9 mouse cellular contexts compared by ENCODE assay signal in the genomic region with DNA sequence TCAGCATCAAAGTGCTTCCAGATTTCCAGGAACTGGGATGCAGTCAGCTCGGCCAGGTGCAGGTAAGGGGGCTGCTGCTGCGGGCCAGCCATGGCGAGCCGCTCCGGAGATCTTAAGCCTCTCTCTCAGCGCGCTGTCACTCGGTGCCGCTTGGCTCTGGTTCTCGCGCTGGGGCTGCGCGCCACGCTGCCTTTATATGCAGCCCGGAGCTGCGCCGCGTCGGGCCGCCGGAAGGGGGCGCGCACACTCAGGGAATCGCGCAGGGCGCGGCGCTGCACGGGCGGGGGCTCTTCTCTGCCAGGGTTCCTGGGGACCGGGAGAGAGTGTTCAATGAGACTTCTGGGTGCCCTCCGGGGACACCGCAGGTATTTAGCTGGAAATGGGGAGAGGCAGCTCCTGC. TPM values are rescaled to one million over a fixed set of nuclear protein-coding genes. Genes with fewer than 3 reads are reported as not detected.
DNase-seq lines count a peak whose midpoint lies in the region; ATAC-seq lines count a peak whose summit lies in the region.
"Had no signal": no experiment of that assay in that cellular context is flagged by ENCODE, and none has a peak within 500 bp of the region (broad histone marks: within the 10 kb centered on the region; RNA-seq: fewer than 3 reads in every experiment).

A gene (minus strand): TSS at position 165 of the 400 bp plus-strand sequence.

- peaks cover 31% of the 10 kb centered on the region for H3K27me3 ChIP-seq in heart, embryonic 11.5 days (ENCODE audit: control insufficient read depth, insufficient read depth, low read length)
- peaks cover 25% of the 10 kb centered on the region for H3K27me3 ChIP-seq in intestine, embryonic 16.5 days (replicated peaks; ENCODE audit: control insufficient read depth, insufficient read depth, low read length)
- peaks cover 41% of the 10 kb centered on the region for H3K27me3 ChIP-seq in midbrain, embryonic 12.5 days
- H3K27me3 ChIP-seq in stomach, embryonic 14.5 days (ENCODE audit: control insufficient read depth, insufficient read depth, low read length) = peaks cover 20% of the 10 kb centered on the region; the same call in 1 of the 2 replicates

- intact Hi-C loops in heart, postnatal 25 days (cut with DNase I) = no loop called here
- intact Hi-C loops in left cerebral cortex, postnatal 36 days (cut with DNase I) = loop anchor here (1.0 kb wide), 1 partner anchor 310 kb away; no protein-coding TSS in a partner anchor

- H3K4me3 ChIP-seq in heart, embryonic 11.5 days (ENCODE audit: low read depth, low read length) = peak within 1 kb of the TSS; percentile 10; the same call in 1 of the 2 replicates
- no peak within 1 kb of the TSS for H3K4me3 ChIP-seq in intestine, embryonic 16.5 days (ENCODE audit: low read length)
- H3K4me3 ChIP-seq in midbrain, embryonic 12.5 days = peak within 1 kb of the TSS; percentile 27
- H3K4me3 ChIP-seq in stomach, embryonic 14.5 days (ENCODE audit: low read depth, low read length) = no peak within 1 kb of the TSS

- no peak within 1 kb of the TSS for H3K27ac ChIP-seq in heart, embryonic 11.5 days (ENCODE audit: low read depth, low read length)
- no peak within 1 kb of the TSS for H3K27ac ChIP-seq in intestine, embryonic 16.5 days (ENCODE audit: low read length)
- H3K27ac ChIP-seq in midbrain, embryonic 12.5 days (replicated peaks) = no peak within 1 kb of the TSS
- no peak within 1 kb of the TSS for H3K27ac ChIP-seq in stomach, embryonic 14.5 days (ENCODE audit: low read length)

- H3K9ac ChIP-seq in heart, embryonic 11.5 days (ENCODE audit: low read depth, low read length) = no peak within 1 kb of the TSS
- no peak within 1 kb of the TSS for H3K9ac ChIP-seq in intestine, embryonic 16.5 days (ENCODE audit: low read depth, low read length)
- H3K9ac ChIP-seq in midbrain, embryonic 12.5 days (replicated peaks) = peak within 1 kb of the TSS; percentile 49; the same call in 1 of the 2 replicates
- no peak within 1 kb of the TSS for H3K9ac ChIP-seq in stomach, embryonic 14.5 days (replicated peaks; ENCODE audit: low read depth, low read length)

- 3% methylated on average over 33 of the region's 33 CpGs for WGBS in heart, embryonic 11.5 days (ENCODE audit: insufficient replicate concordance)
- WGBS in intestine, embryonic 16.5 days = under 1% methylated on average over 33 of the region's 33 CpGs
- WGBS in midbrain, embryonic 12.5 days = under 1% methylated on average over 33 of the region's 33 CpGs
- under 1% methylated on average over 33 of the region's 33 CpGs for WGBS in stomach, embryonic 14.5 days

- no peak for DNase-seq in heart, postnatal 25 days (ENCODE audit: low spot score)
- peak; percentile 90 to 93 for DNase-seq in cerebellum, postnatal 36 days
- peak; percentile 44 to 62 for DNase-seq in frontal cortex, postnatal 25 days (ENCODE audit: low spot score in 2 of 2)
- DNase-seq in left cerebral cortex, postnatal 36 days (ENCODE audit: low spot score in 2 of 2) = peak; percentile 44 to 62

- H3K9me3 ChIP-seq in heart, embryonic 11.5 days (replicated peaks; ENCODE audit: control insufficient read depth, low read length) = no peaks in the 10 kb centered on the region
- no peaks in the 10 kb centered on the region for H3K9me3 ChIP-seq in intestine, embryonic 16.5 days (ENCODE audit: control insufficient read depth, low read length)
- no peaks in the 10 kb centered on the region for H3K9me3 ChIP-seq in midbrain, embryonic 12.5 days
- no peaks in the 10 kb centered on the region for H3K9me3 ChIP-seq in stomach, embryonic 14.5 days (ENCODE audit: control insufficient read depth, low read depth, low read length)

- H3K4me2 ChIP-seq in heart, embryonic 11.5 days = peak within 1 kb of the TSS; percentile 41; the same call in 1 of the 2 replicates
- no peak within 1 kb of the TSS for H3K4me2 ChIP-seq in intestine, embryonic 16.5 days (ENCODE audit: low read depth, low read length)
- H3K4me2 ChIP-seq in midbrain, embryonic 12.5 days (replicated peaks) = peak within 1 kb of the TSS; percentile 51
- 0 out of 2 replicates have a peak within 1 kb of the TSS, but pooled peaks have one; percentile 7 for H3K4me2 ChIP-seq in stomach, embryonic 14.5 days (replicated peaks; ENCODE audit: low read depth, low read length)

- 0 out of 2 replicates have a peak, but pooled peaks cover 4% of the 10 kb centered on the region for H3K4me1 ChIP-seq in heart, embryonic 11.5 days (ENCODE audit: control insufficient read depth, insufficient read depth, low read length)
- H3K4me1 ChIP-seq in intestine, embryonic 16.5 days (ENCODE audit: control insufficient read depth, insufficient read depth, low read length) = no peaks in the 10 kb centered on the region
- H3K4me1 ChIP-seq in midbrain, embryonic 12.5 days = 0 out of 2 replicates have a peak, but pooled peaks cover 9% of the 10 kb centered on the region
- no peaks in the 10 kb centered on the region for H3K4me1 ChIP-seq in stomach, embryonic 14.5 days (ENCODE audit: control insufficient read depth, insufficient read depth, low read length)

- H3K36me3 ChIP-seq in heart, embryonic 11.5 days (ENCODE audit: control insufficient read depth, insufficient read depth, low read length) = no peaks in the 10 kb centered on the region
- no peaks in the 10 kb centered on the region for H3K36me3 ChIP-seq in intestine, embryonic 16.5 days (ENCODE audit: control insufficient read depth, insufficient read depth, low read length)
- no peaks in the 10 kb centered on the region for H3K36me3 ChIP-seq in midbrain, embryonic 12.5 days
- no peaks in the 10 kb centered on the region for H3K36me3 ChIP-seq in stomach, embryonic 14.5 days (ENCODE audit: control insufficient read depth, insufficient read depth, low read length)

- ATAC-seq in heart, embryonic 11.5 days (replicated peaks; ENCODE audit: insufficient number of reproducible peaks, low FRiP score, low TSS enrichment) = no peak
- ATAC-seq in intestine, embryonic 16.5 days = peak; percentile 64; the same call in 1 of the 2 replicates
- peak; percentile 73 for ATAC-seq in midbrain, embryonic 12.5 days (ENCODE audit: low FRiP score, low read depth)
- ATAC-seq in stomach, embryonic 14.5 days (ENCODE audit: insufficient number of reproducible peaks, insufficient read depth, low FRiP score, low read depth) = peak; percentile 23; the same call in 1 of the 2 replicates

RNA-seq across cellular contexts. Expression of the gene that starts here (rescaled TPM):
- 2.8 and 2.9 TPM in 2 replicates for polyA plus RNA-seq in heart, embryonic 11.5 days (2014; fragmentation: Nextera tagmentation; extraction: Ambion mirVana)
- not detected for total RNA-seq in heart, postnatal 25 days (2021)
- not detected in 2 replicates for polyA plus RNA-seq in intestine, embryonic 16.5 days (2015; fragmentation: Nextera tagmentation; extraction: Ambion mirVana)
- total RNA-seq in left cerebral cortex, postnatal 36 days (2021) = 10 to 100 TPM; 13.3 to 27.0 TPM
- 7.2 and 10.9 TPM in 2 replicates for polyA plus RNA-seq in midbrain, embryonic 12.5 days (2016; fragmentation: Nextera tagmentation; extraction: Ambion mirVana)
- not detected in 2 replicates for polyA plus RNA-seq in stomach, embryonic 14.5 days (2014; fragmentation: Nextera tagmentation; extraction: Ambion mirVana)
- polyA plus RNA-seq: C2C12 had no signal

Comparison
In these comparisons a context has a peak if more than half of its experiments do, and no peak if none do; other contexts are left out.
1. RNA of the gene that starts here (total RNA-seq): 13.3 to 27.0 TPM in left cerebral cortex, postnatal 36 days; not detected in heart, postnatal 25 days; every median in the first group is over 10 times any median in the second.
2. Peak in ATAC-seq in intestine, embryonic 16.5 days; RNA of the gene not detected or under 1 TPM.
3. Peak in ATAC-seq and H3K4me2 ChIP-seq in stomach, embryonic 14.5 days; RNA of the gene not detected or under 1 TPM.
4. H3K4me3 ChIP-seq: peak in heart, embryonic 11.5 days (single experiment) and midbrain, embryonic 12.5 days (single experiment); none in intestine, embryonic 16.5 days (single experiment) and stomach, embryonic 14.5 days (single experiment).